Mouse (Mus musculus): ENCODE results near the gene Efcab12. TPM values are rescaled to one million over a fixed set of nuclear protein-coding genes. Genes with fewer than 3 reads are reported as not detected.

Efcab12 gene
- 0.18 and 0.29 TPM in 2 replicates for polyA plus RNA-seq (2012; rRNA removed; ENCODE audit: low replicate concordance)

GRCm38 (mm10) chr6:115838161-115838597 is at the start of gene Efcab12:
Efcab12 (minus strand) TSS chr6:115838412.

GRCm38 (mm10) chr6:115853091-115853813 is 15.0 kb upstream of the Efcab12 start, which contains the start of the genes Mbd4 and Ift122:
Mbd4 (minus strand) TSS chr6:115853371.
Ift122 (plus strand) TSS chr6:115853470.

GRCm38 (mm10) chr6:115808488-115809231 is 29.6 kb downstream of the Efcab12 start, which contains the start of gene Rpl32:
Rpl32 (minus strand) TSS chr6:115808747.

GRCm38 (mm10) chr6:115774501-115774921 is 63.7 kb downstream of the Efcab12 start, which contains the start of gene Cand2:
Cand2 (plus strand) TSS chr6:115774538.

GRCm38 (mm10) chr6:115761995-115762756 is 76.0 kb downstream of the Efcab12 start, which contains the start of gene Tmem40:
Tmem40 (minus strand) TSS chr6:115762410.

Other genes starting within 250 kb of the Efcab12 start
- 0.07 TPM in 1 of 2 replicates, not detected in the other for gene Mkrn2os, start 245.8 kb downstream of the Efcab12 start, polyA plus RNA-seq (2012; rRNA removed; ENCODE audit: low replicate concordance)
- gene Mkrn2, start 236.5 kb downstream of the Efcab12 start, polyA plus RNA-seq (2012; rRNA removed; ENCODE audit: low replicate concordance), result 120 and 147 TPM in 2 replicates
- gene Raf1, start 161.8 kb downstream of the Efcab12 start, polyA plus RNA-seq (2012; rRNA removed; ENCODE audit: low replicate concordance), result 106 and 156 TPM in 2 replicates
- gene Tmem40, start 76.0 kb downstream of the Efcab12 start, polyA plus RNA-seq (2012; rRNA removed; ENCODE audit: low replicate concordance), result 11.9 and 12.9 TPM in 2 replicates
- 7.9 and 18.1 TPM in 2 replicates for gene Cand2, start 63.9 kb downstream of the Efcab12 start, polyA plus RNA-seq (2012; rRNA removed; ENCODE audit: low replicate concordance)
- 378 and 610 TPM in 2 replicates for gene Rpl32, start 29.7 kb downstream of the Efcab12 start, polyA plus RNA-seq (2012; rRNA removed; ENCODE audit: low replicate concordance)
- gene Mbd4, start 15.0 kb upstream of the Efcab12 start, polyA plus RNA-seq (2012; rRNA removed; ENCODE audit: low replicate concordance), result 1.7 and 3.5 TPM in 2 replicates
- 8.3 and 11.2 TPM in 2 replicates for gene Ift122, start 15.1 kb upstream of the Efcab12 start, polyA plus RNA-seq (2012; rRNA removed; ENCODE audit: low replicate concordance)
- 0.96 and 1.1 TPM in 2 replicates for gene Rho, start 93.3 kb upstream of the Efcab12 start, polyA plus RNA-seq (2012; rRNA removed; ENCODE audit: low replicate concordance)
- not detected in 2 replicates for gene H1foo, start 106.5 kb upstream of the Efcab12 start, polyA plus RNA-seq (2012; rRNA removed; ENCODE audit: low replicate concordance)
- gene Plxnd1, start 156.6 kb upstream of the Efcab12 start, polyA plus RNA-seq (2012; rRNA removed; ENCODE audit: low replicate concordance), result 107 and 185 TPM in 2 replicates

Data from mammary gland, adult 2 months (tissue).